Mouse (Mus musculus) adrenal gland (tissue): ENCODE measurements around the gene Pxylp1.

ENCODE experiments used
- intact Hi-C: fragments of 180-260 bp; cut with DNase I; formaldehyde crosslinking; loops from one replicate; pipeline ENCODE4 v1.15.1; 2025

Gene Pxylp1

GRCm38 (mm10) chr9:96891341-96892330 lies 833 bp downstream of the Pxylp1 start:
- intact Hi-C loops: no loop called here

- intact Hi-C loops: no loop called here
Observed at GRCm38 (mm10) chr9:96890756-96891155, 1.7 kb downstream of the Pxylp1 start.

GRCm38 (mm10) chr9:96890266-96890665 lies 2.2 kb downstream of the Pxylp1 start:
- intact Hi-C loops: no loop called here

GRCm38 (mm10) chr9:96889345-96890021 lies 3.0 kb downstream of the Pxylp1 start:
- intact Hi-C loops: loop anchor here (5.0 kb wide), 1 partner anchor 52 kb away; no protein-coding TSS in a partner anchor

GRCm38 (mm10) chr9:96888742-96889344 lies 3.6 kb downstream of the Pxylp1 start:
- intact Hi-C loops: loop anchor here (5.0 kb wide), 1 partner anchor 52 kb away; no protein-coding TSS in a partner anchor

GRCm38 (mm10) chr9:96887954-96888353 lies 4.5 kb downstream of the Pxylp1 start:
- intact Hi-C loops: loop anchor here (5.0 kb wide), 1 partner anchor 51 kb away; no protein-coding TSS in a partner anchor

- intact Hi-C loops: loop anchor here (5.0 kb wide), 1 partner anchor 50 kb away; no protein-coding TSS in a partner anchor
Observed at GRCm38 (mm10) chr9:96887492-96887891, 5.0 kb downstream of the Pxylp1 start.

GRCm38 (mm10) chr9:96885781-96886180 lies 6.7 kb downstream of the Pxylp1 start:
- intact Hi-C loops: loop anchor here (5.0 kb wide), 1 partner anchor 48 kb away; no protein-coding TSS in a partner anchor

- intact Hi-C loops: no loop called here
Observed at GRCm38 (mm10) chr9:96882496-96883265, 9.8 kb downstream of the Pxylp1 start.

GRCm38 (mm10) chr9:96881901-96882300 lies 10.6 kb downstream of the Pxylp1 start:
- intact Hi-C loops: no loop called here

GRCm38 (mm10) chr9:96879024-96879423 lies 13.4 kb downstream of the Pxylp1 start:
- intact Hi-C loops: no loop called here

GRCm38 (mm10) chr9:96878464-96878863 lies 14.0 kb downstream of the Pxylp1 start:
- intact Hi-C loops: no loop called here

- intact Hi-C loops: no loop called here
Observed at GRCm38 (mm10) chr9:96875704-96876103, 16.8 kb downstream of the Pxylp1 start.

- intact Hi-C loops: loop anchor here (5.0 kb wide), 1 partner anchor 36 kb away; no protein-coding TSS in a partner anchor
Observed at GRCm38 (mm10) chr9:96873082-96873481, 19.4 kb downstream of the Pxylp1 start.

- intact Hi-C loops: loop anchor here (5.0 kb wide), 1 partner anchor 33 kb away; no protein-coding TSS in a partner anchor
Observed at GRCm38 (mm10) chr9:96870104-96870503, 22.4 kb downstream of the Pxylp1 start.

- intact Hi-C loops: no loop called here
Observed at GRCm38 (mm10) chr9:96869542-96869941, 22.9 kb downstream of the Pxylp1 start.

GRCm38 (mm10) chr9:96868546-96868945 lies 23.9 kb downstream of the Pxylp1 start:
- intact Hi-C loops: no loop called here

GRCm38 (mm10) chr9:96867165-96867564 lies 25.3 kb downstream of the Pxylp1 start:
- intact Hi-C loops: no loop called here

GRCm38 (mm10) chr9:96866196-96866595 lies 26.3 kb downstream of the Pxylp1 start:
- intact Hi-C loops: no loop called here

- intact Hi-C loops: no loop called here
Observed at GRCm38 (mm10) chr9:96865473-96866050, 26.9 kb downstream of the Pxylp1 start.
